Mouse (Mus musculus) lung, postnatal 0 days (tissue): ENCODE results near the gene Slc16a1. TPM values are rescaled to one million over a fixed set of nuclear protein-coding genes. Genes with fewer than 3 reads are reported as not detected.

Experiments used
- ATAC-seq: fragments of 200-750 bp; cut with Nextera tagmentation; 2 replicates; pipeline ENCODE4 v1.8.0; 2017; ENCODE audit warnings: moderate library complexity
- DNase-seq: peaks from one replicate; pipeline ENCODE4 v3.0.0-alpha.2; 2016; ENCODE audit warnings: low spot score
- H3K27ac ChIP-seq: fragments of 300-500 bp; sonication (generic); 2 replicates; pipeline ENCODE4 v1.5.1; 2014; ENCODE audit warnings: antibody characterized with exemption, mild to moderate bottlenecking, low read length, mixed read lengths
- H3K27me3 ChIP-seq: fragments of 300-500 bp; sonication (generic); replicated peaks from 2 replicates; pipeline ENCODE4 v1.6.1; 2014; ENCODE audit warnings: low read length, mixed read lengths; ENCODE audit not compliant: insufficient read depth
- H3K36me3 ChIP-seq: fragments of 300-500 bp; sonication (generic); 2 replicates; pipeline ENCODE4 v1.6.1; 2014; ENCODE audit warnings: low read length, mixed read lengths; ENCODE audit not compliant: insufficient read depth
- H3K4me1 ChIP-seq: fragments of 300-500 bp; sonication (generic); 2 replicates; pipeline ENCODE4 v1.6.1; 2014; ENCODE audit warnings: antibody characterized with exemption, low read depth, low read length, mixed read lengths; ENCODE audit not compliant: insufficient read depth
- H3K4me2 ChIP-seq: fragments of 300-500 bp; sonication (generic); replicated peaks from 2 replicates; pipeline ENCODE4 v1.6.1; 2014; ENCODE audit warnings: low read depth, mild to moderate bottlenecking, low read length, moderate library complexity, mixed read lengths
- H3K4me3 ChIP-seq: fragments of 300-500 bp; sonication (generic); 2 replicates; pipeline ENCODE4 v1.5.1; 2014; ENCODE audit warnings: low read depth, low read length
- H3K9ac ChIP-seq: fragments of 300-500 bp; sonication (generic); replicated peaks from 2 replicates; pipeline ENCODE4 v1.6.1; 2014; ENCODE audit warnings: low read depth, mild to moderate bottlenecking
- H3K9me3 ChIP-seq: fragments of 300-500 bp; sonication (generic); 2 replicates; pipeline ENCODE4 v1.6.1; 2016; ENCODE audit warnings: low read length, mixed read lengths
- CTCF ChIP-seq: IDR thresholded peaks from 2 replicates; pipeline ENCODE4 v1.5.1; 2016; ENCODE audit warnings: antibody characterized with exemption, mild to moderate bottlenecking
- EP300 ChIP-seq: IDR thresholded peaks from 2 replicates; pipeline ENCODE4 v1.6.1; 2016; ENCODE audit warnings: antibody characterized with exemption, mild to moderate bottlenecking, control low read depth
- WGBS: fragments of 180-500 bp; shearing (Covaris S2); extraction: QIAGEN DNeasy Blood & Tissue Kit; methylation state at CpG from one replicate; pipeline ENCODE4 v1.1.7; 2014; 5-methylcytosine and 5-hydroxymethylcytosine counted together
- polyA plus RNA-seq: library from polyadenylated mRNA; unstranded; fragments of >200 nt; fragmentation: Nextera tagmentation; extraction: Ambion mirVana; gene quantifications from 2 replicates; pipeline ENCODE4 v1.2.1, GENCODE M21; 2015

Slc16a1 gene
- polyA plus RNA-seq, result 17.2 and 17.5 TPM in 2 replicates

DNA sequence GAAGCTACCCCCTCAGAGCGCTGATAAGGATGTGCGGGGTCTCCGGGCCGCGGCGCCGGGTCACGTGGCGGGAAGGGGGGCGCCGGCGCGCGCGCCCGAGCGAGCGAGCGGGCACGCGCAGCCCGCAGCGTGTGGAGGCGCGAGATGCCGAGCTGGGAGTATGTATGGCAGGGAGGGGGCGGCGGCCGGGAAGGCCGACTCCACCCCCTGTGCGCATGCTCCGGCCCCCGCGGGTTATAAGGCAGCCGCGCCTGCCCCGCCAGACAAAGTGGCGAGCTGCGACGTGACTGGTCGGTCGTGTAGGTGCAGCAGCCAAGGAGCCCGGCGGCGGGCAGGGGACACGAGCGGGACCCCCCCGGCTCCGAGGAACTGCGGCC is at the start of gene Slc16a1:
Gene Slc16a1, plus strand, starts transcription at position 266 of the 377 bp plus-strand sequence.
- H3K9ac ChIP-seq, result peak within 1 kb of the TSS; percentile 56

DNA sequence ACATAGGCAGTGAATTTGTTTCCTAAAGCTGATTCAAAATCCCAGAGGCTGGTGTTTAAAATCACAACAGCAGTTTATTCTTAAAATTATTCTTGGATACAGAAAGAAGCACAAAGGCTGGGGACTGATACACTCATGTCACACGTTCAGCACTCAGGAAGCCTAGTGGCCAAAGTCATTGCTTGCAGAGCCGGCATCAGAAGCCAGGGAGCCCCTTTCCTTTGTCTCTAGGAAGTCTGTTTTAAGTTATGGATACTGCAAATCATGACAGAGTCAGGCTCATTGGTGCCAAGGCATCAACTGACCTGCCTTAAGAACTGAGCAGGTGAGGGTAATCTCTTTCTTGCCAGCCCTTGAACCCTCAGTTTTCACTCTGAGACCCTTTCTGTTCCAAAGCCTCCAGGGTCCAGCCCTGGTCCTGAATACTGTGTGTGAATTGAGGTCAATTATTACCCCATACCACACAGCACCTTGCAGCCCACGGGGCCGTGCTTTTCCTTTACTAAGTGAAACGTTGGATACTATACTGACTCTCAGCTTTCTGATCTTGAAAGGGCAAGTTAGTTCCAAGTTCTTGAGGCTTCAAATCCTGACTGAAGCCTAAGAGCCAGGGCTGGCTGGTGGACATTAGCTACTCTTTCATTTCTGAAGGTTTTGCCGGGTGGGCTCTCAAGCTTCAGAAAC is 41.9 kb upstream of the Slc16a1 start:
- TF ChIP-seq EP300, result no peak
- TF ChIP-seq CTCF, result no peak
- DNase-seq (no peak), ATAC-seq (no peak)
- Histone ChIP-seq H3K9me3 (no peaks in the 10 kb centered on the region), H3K9ac (no peak overlapping the region), H3K36me3 (no peaks in the 10 kb centered on the region), H3K27me3 (no peaks in the 10 kb centered on the region), H3K27ac (no peak overlapping the region), H3K4me2 (peak overlapping the region; percentile 30; the same call in 1 of the 2 replicates), H3K4me1 (peaks cover 8% of the 10 kb centered on the region; the same call in 1 of the 2 replicates), H3K4me3 (no peak overlapping the region)
- WGBS, result 46% methylated on average over 6 of the region's 6 CpGs

More for the DNA sequence above, at the start of gene Slc16a1:
- Histone ChIP-seq H3K36me3 (no peaks in the 10 kb centered on the region), H3K27ac (peak within 1 kb of the TSS; percentile 79), H3K4me1 (peaks cover 4% of the 10 kb centered on the region; the same call in 1 of the 2 replicates), H3K4me3 (peak within 1 kb of the TSS; percentile 66), H3K9me3 (no peaks in the 10 kb centered on the region), H3K27me3 (no peaks in the 10 kb centered on the region), H3K4me2 (peak within 1 kb of the TSS; percentile 99)
- DNase-seq (peak; percentile 94), ATAC-seq (peak; percentile 95)
- WGBS, result under 1% methylated on average over 24 of the region's 50 CpGs
- no peak for TF ChIP-seq EP300
- peak; percentile 6; the same call in 1 of the 2 replicates for TF ChIP-seq CTCF

DNA sequence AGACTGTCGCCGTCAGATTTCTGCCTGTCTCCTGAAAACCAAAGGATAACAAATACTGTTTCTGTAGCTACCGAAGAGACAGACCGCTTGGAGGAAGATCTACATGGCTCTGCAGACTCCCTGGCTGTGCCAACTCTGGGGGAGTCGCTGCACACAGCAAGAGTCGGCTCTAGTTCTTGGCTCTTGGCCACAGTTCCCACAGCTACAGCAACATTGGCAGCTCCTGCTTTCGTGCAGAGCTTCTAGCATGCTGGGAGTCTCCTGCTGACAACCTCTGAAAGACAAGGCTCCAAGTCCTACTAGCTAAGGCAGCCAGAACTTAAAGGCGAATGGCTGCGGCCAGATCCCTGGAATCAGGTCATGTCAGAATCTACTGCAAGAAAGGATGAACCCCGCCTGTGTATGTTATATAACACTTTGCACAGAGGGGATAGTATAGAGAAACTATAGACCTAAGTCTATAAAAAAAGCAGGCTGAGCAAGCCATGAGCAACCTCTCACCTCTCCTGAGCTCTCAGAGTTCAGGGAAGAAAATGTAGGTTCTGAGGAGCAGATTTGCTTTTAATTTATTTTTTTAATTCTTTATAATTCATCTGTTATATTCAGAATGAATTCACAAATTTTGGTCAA is 41.2 kb upstream of the Slc16a1 start:
- Histone ChIP-seq H3K9me3 (no peaks in the 10 kb centered on the region), H3K27ac (no peak overlapping the region), H3K4me2 (peak overlapping the region; percentile 30; the same call in 1 of the 2 replicates), H3K27me3 (no peaks in the 10 kb centered on the region), H3K9ac (no peak overlapping the region), H3K36me3 (no peaks in the 10 kb centered on the region), H3K4me1 (peaks cover 9% of the 10 kb centered on the region; the same call in 1 of the 2 replicates), H3K4me3 (no peak overlapping the region)
- WGBS, result 42% methylated on average over 10 of the region's 10 CpGs
- no peak for ATAC-seq
- peak; percentile 60 for DNase-seq
- no peak for TF ChIP-seq EP300
- TF ChIP-seq CTCF, result no peak

DNA sequence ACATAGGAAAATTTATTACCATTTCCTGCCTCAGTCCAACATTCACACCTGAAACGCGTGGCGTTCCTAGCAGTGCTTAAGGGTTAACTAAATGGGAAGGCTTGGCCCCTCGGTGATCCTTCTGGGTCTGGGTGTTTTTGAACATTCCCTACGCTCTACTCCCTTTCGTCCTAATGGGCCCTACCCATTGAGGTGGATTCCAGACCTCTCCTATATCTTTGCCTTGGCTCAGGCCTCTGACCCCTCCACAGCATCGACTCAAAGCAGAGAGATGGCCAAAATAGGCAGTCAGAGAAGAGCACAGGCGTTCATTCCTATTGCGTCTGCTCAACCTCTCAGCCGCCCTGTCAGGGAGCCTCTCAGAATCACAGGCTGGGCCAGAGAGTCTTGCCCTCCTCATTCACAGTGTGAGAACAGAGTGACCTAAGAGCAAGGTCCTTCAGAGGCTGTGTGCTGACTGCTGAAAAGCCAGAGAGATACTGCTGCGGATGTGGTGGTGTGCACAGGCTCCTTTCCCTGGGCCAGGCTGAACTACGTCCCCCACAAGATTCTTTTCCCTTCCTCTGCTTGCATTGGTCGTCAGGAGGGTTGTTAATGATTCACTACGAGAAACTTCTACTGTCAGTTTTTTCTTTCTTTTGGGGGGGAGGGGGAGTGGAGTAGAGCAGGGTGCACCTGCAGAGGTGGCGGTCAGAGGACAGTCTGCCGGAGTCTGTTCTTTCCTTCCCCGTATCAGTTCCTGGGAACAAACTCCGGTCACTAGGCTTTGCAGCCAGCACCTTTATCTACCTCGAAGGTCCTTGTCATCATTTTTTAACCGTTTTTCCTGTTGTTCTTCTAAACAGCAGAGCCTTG is 38.9 kb upstream of the Slc16a1 start:
- ATAC-seq (peak; percentile 85), DNase-seq (peak; percentile 61)
- no peaks in the 10 kb centered on the region for H3K36me3 ChIP-seq
- no peak overlapping the region for H3K4me3 ChIP-seq
- H3K27me3 ChIP-seq, result no peaks in the 10 kb centered on the region
- no peaks in the 10 kb centered on the region for H3K9me3 ChIP-seq
- H3K4me2 ChIP-seq, result no peak overlapping the region
- H3K9ac ChIP-seq, result no peak overlapping the region
- WGBS, result 44% methylated on average over 20 of the region's 20 CpGs
- TF ChIP-seq CTCF (no peak), EP300 (no peak)
- H3K27ac ChIP-seq, result 0 out of 2 replicates have a peak overlapping the region, but pooled peaks have one; percentile 26
- peaks cover 9% of the 10 kb centered on the region; the same call in 1 of the 2 replicates for H3K4me1 ChIP-seq

DNA sequence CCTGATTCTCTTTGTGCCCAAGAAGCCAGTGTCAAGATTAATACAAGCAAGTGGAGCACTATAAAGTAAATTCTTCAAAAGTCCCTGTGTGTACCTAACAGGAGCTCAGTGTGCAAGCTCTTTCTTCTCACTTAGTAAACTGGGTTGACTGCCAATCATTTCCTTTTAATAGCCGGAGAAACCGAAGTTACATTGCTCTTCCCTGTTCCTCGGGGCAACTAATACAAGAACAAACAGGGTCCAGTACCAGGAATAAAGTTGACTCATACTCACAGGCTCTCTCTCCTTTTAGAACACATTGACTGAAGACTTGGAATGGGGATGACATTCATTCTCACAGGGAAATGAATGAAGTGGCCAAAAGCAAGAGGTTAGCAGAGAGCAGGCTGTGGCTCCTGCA is 37.8 kb upstream of the Slc16a1 start:
- peaks cover 9% of the 10 kb centered on the region; the same call in 1 of the 2 replicates for H3K4me1 ChIP-seq
- TF ChIP-seq EP300 (no peak), CTCF (no peak)
- H3K9ac ChIP-seq, result no peak overlapping the region
- 50% methylated on average over 3 of the region's 3 CpGs for WGBS
- DNase-seq (peak; percentile 68), ATAC-seq (peak; percentile 42)
- no peaks in the 10 kb centered on the region for H3K27me3 ChIP-seq
- no peaks in the 10 kb centered on the region for H3K36me3 ChIP-seq
- no peaks in the 10 kb centered on the region for H3K9me3 ChIP-seq
- H3K4me3 ChIP-seq, result no peak overlapping the region
- no peak overlapping the region for H3K4me2 ChIP-seq
- no peak overlapping the region for H3K27ac ChIP-seq
